ENCODE assay signal across 10 mouse cellular contexts in genomic region chr19:17856741-17857140, GRCm38 (mm10). TPM values are rescaled to one million over a fixed set of nuclear protein-coding genes. Genes with fewer than 3 reads are reported as not detected.
DNase-seq lines count a peak whose midpoint lies in the region; ATAC-seq and TF ChIP-seq lines count a peak whose summit lies in the region.
"Had no signal": no experiment of that assay in that cellular context is flagged by ENCODE, and none has a peak within 500 bp of the region (broad histone marks: within the 10 kb centered on the region; RNA-seq: fewer than 3 reads in every experiment).

No protein-coding gene starts in this region.

- H3K27me3 ChIP-seq in hindbrain, embryonic 14.5 days (ENCODE audit: control insufficient read depth, insufficient read depth, low read length) = no peaks in the 10 kb centered on the region
- H3K27me3 ChIP-seq in hindbrain, embryonic 16.5 days (replicated peaks; ENCODE audit: control insufficient read depth, insufficient read depth, low read length) = no peaks in the 10 kb centered on the region
- no peaks in the 10 kb centered on the region for H3K27me3 ChIP-seq in liver, adult 2 months (ENCODE audit: control insufficient read depth, insufficient read depth, low read length)
- H3K27me3 ChIP-seq in liver, embryonic 12.5 days (replicated peaks) = no peaks in the 10 kb centered on the region
- H3K27me3 ChIP-seq: embryonic facial prominence, embryonic 13.5 days had no signal

- no peaks in the 10 kb centered on the region for H3K36me3 ChIP-seq in hindbrain, embryonic 14.5 days (replicated peaks; ENCODE audit: control insufficient read depth, insufficient read depth)
- no peaks in the 10 kb centered on the region for H3K36me3 ChIP-seq in hindbrain, embryonic 16.5 days (ENCODE audit: control insufficient read depth, insufficient read depth, low read length)
- H3K36me3 ChIP-seq in liver, adult 2 months (ENCODE audit: control insufficient read depth, insufficient read depth, low read length) = no peaks in the 10 kb centered on the region
- no peaks in the 10 kb centered on the region for H3K36me3 ChIP-seq in liver, embryonic 12.5 days
- H3K36me3 ChIP-seq: embryonic facial prominence, embryonic 13.5 days had no signal

- peak; percentile 12 for DNase-seq in cerebellum, adult 9-10 months
- DNase-seq in cerebellum, adult 18-20 months = no peak
- peak; percentile 64 for DNase-seq in hindbrain, embryonic 14.5 days (ENCODE audit: low spot score)
- DNase-seq in liver, adult 2 months (ENCODE audit: extremely low read depth, low read depth, low spot score) = no peak
- peak; percentile 48 for DNase-seq in layer of hippocampus, adult 9-10 months (ENCODE audit: low spot score)
- no peak for DNase-seq in gastrocnemius, postnatal 4 days (ENCODE audit: low spot score in 2 of 2)

- no peaks in the 10 kb centered on the region for H3K79me2 ChIP-seq in liver, adult 2 months (ENCODE audit: control insufficient read depth, insufficient read depth, low read length)

- H3K27ac ChIP-seq in hindbrain, embryonic 14.5 days = no peak overlapping the region
- no peak overlapping the region for H3K27ac ChIP-seq in hindbrain, embryonic 16.5 days (ENCODE audit: low read depth, low read length)
- H3K27ac ChIP-seq in liver, adult 2 months (replicated peaks; ENCODE audit: insufficient read depth, low read depth, low read length) = no peak overlapping the region
- no peak overlapping the region for H3K27ac ChIP-seq in liver, embryonic 12.5 days
- H3K27ac ChIP-seq: embryonic facial prominence, embryonic 13.5 days had no signal

- no peak overlapping the region for H3K4me2 ChIP-seq in hindbrain, embryonic 14.5 days (replicated peaks)
- H3K4me2 ChIP-seq in hindbrain, embryonic 16.5 days (ENCODE audit: low read length) = no peak overlapping the region
- no peak overlapping the region for H3K4me2 ChIP-seq in liver, embryonic 12.5 days
- H3K4me2 ChIP-seq: embryonic facial prominence, embryonic 13.5 days had no signal

- H3K4me1 ChIP-seq in hindbrain, embryonic 14.5 days (replicated peaks; ENCODE audit: control insufficient read depth, insufficient read depth, low read length) = no peaks in the 10 kb centered on the region
- H3K4me1 ChIP-seq in hindbrain, embryonic 16.5 days (ENCODE audit: control insufficient read depth, insufficient read depth, low read depth, low read length) = no peaks in the 10 kb centered on the region
- H3K4me1 ChIP-seq in liver, adult 2 months (ENCODE audit: control insufficient read depth, insufficient read depth, low read length) = no peaks in the 10 kb centered on the region
- H3K4me1 ChIP-seq in liver, embryonic 12.5 days = no peaks in the 10 kb centered on the region
- H3K4me1 ChIP-seq: embryonic facial prominence, embryonic 13.5 days had no signal

- TF ChIP-seq CTCF in liver, adult 2 months (IDR thresholded peaks at IDR 0.05; ENCODE audit: low read depth, low read length) = 0 out of 2 replicates have a peak, but pooled peaks have one; percentile 6

- TF ChIP-seq POLR2A in liver, adult 2 months (IDR thresholded peaks at IDR 0.05; ENCODE audit: extremely low read depth, insufficient read depth, low read length) = no peak

- 65% methylated on average over 3 of the region's 3 CpGs for WGBS in hindbrain, embryonic 14.5 days
- 62% methylated on average over 3 of the region's 3 CpGs for WGBS in hindbrain, embryonic 16.5 days
- 54% methylated on average over 3 of the region's 3 CpGs for WGBS in liver, adult 2 months
- 58% methylated on average over 3 of the region's 3 CpGs for WGBS in liver, embryonic 12.5 days (ENCODE audit: insufficient replicate concordance)

- no peak overlapping the region for H3K9ac ChIP-seq in hindbrain, embryonic 14.5 days
- no peak overlapping the region for H3K9ac ChIP-seq in hindbrain, embryonic 16.5 days (ENCODE audit: low read depth, low read length)
- H3K9ac ChIP-seq in liver, adult 2 months (ENCODE audit: low read depth, low read length) = no peak overlapping the region
- no peak overlapping the region for H3K9ac ChIP-seq in liver, embryonic 12.5 days
- H3K9ac ChIP-seq: embryonic facial prominence, embryonic 13.5 days had no signal

- ATAC-seq in hindbrain, embryonic 14.5 days (ENCODE audit: low FRiP score) = no peak
- no peak for ATAC-seq in hindbrain, embryonic 16.5 days
- no peak for ATAC-seq in liver, embryonic 12.5 days

- H3K4me3 ChIP-seq in hindbrain, embryonic 14.5 days (replicated peaks; ENCODE audit: low read length) = no peak overlapping the region
- H3K4me3 ChIP-seq in hindbrain, embryonic 16.5 days (ENCODE audit: low read length) = no peak overlapping the region
- no peak overlapping the region for H3K4me3 ChIP-seq in liver, adult 2 months (ENCODE audit: insufficient read depth, low read depth, low read length)
- no peak overlapping the region for H3K4me3 ChIP-seq in liver, embryonic 12.5 days
- H3K4me3 ChIP-seq: embryonic facial prominence, embryonic 13.5 days had no signal

- H3K9me3 ChIP-seq in hindbrain, embryonic 14.5 days (ENCODE audit: control insufficient read depth, low read length) = no peaks in the 10 kb centered on the region
- H3K9me3 ChIP-seq in hindbrain, embryonic 16.5 days (ENCODE audit: control insufficient read depth, low read length) = no peaks in the 10 kb centered on the region
- H3K9me3 ChIP-seq in liver, embryonic 12.5 days (replicated peaks) = no peaks in the 10 kb centered on the region
- H3K9me3 ChIP-seq: embryonic facial prominence, embryonic 13.5 days had no signal

RNA-seq across cellular contexts. Expression of gene Pcsk5, which starts 19.3 kb away (rescaled TPM):
- 9.7 and 10.6 TPM in 2 replicates for polyA plus RNA-seq in hindbrain, embryonic 14.5 days (2014; fragmentation: Nextera tagmentation; extraction: Ambion mirVana)
- 11.5 and 11.7 TPM in 2 replicates for polyA plus RNA-seq in hindbrain, embryonic 16.5 days (2015; fragmentation: Nextera tagmentation; extraction: Ambion mirVana)
- 9.9 and 10.8 TPM in 2 replicates for total RNA-seq in liver, adult 2 months (2014; rRNA removed)
- 4.2 and 4.7 TPM in 2 replicates for polyA plus RNA-seq in liver, adult 2 months (2012; rRNA removed)
- 2.6 and 2.9 TPM in 2 replicates for polyA plus RNA-seq in liver, embryonic 12.5 days (2016; fragmentation: Nextera tagmentation; extraction: Ambion mirVana)
- 10 to 100 TPM; 13.9 to 15.6 TPM for total RNA-seq in gastrocnemius, postnatal 4 days (2021)
- polyA plus RNA-seq: C2C12 had no signal

Comparison
In these comparisons a context has a peak if more than half of its experiments do, and no peak if none do; other contexts are left out.
1. DNase-seq: peak in cerebellum, adult 9-10 months (single experiment), hindbrain, embryonic 14.5 days (single experiment) and layer of hippocampus, adult 9-10 months (single experiment); none in cerebellum, adult 18-20 months (0 of 2), liver, adult 2 months (single experiment) and gastrocnemius, postnatal 4 days (0 of 2).